Mouse (Mus musculus) adrenal gland, adult (tissue): Measurements from ENCODE around the gene Vgll4.

Source experiments
- DNase-seq, 2 experiments: peaks; one replicate each; pipeline ENCODE4 v3.0.0; 2022 to 2023; ENCODE audit warnings: low spot score in 1 of 2; ENCODE audit not compliant: inconsistent age in 2 of 2

The Vgll4 gene

DNA sequence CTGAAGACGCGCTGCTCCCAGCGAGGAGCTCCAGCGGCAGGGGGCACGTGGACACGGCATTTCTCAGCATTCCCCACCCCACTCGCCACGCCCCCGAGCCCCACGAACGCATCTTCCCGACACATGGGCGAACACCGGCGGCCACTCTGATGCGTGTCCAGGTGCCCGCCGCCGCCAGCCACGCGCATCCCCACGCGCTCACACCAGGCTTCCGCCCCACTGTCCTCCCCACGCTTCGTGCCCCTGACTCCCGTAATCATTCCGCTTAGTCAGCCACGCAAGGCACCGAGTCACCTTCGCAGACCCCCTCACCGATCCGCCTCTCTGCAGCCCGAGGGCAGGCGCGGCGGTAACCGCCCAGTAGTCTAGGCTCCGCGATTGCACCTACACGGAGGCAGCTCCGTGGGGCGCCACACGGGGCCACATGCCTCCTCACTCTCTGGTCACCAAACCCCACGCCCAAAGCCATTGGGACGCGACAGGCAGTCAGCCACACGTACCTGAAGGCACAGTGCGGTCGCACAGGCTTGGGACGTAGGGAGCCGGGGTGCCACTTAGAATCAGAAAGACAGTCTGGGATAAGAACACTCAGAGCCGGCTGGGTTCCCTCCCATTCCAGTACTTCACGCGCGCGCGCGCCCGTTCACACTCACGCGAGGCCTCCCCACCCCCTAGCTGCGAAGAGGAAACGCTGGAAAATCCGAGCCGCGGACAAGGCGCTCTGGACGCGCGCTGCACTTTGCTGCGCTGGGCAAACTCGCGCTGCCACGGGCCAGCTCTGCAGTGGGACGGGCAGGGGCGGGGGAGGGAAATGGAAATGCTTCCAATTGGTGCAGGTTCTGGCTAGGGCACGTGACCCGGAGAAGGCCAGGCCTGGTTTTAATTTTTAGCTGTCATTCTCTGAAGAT is at the start of gene Vgll4:
Gene Vgll4 (minus strand): TSS at position 782 of the 908 bp plus-strand sequence.
- DNase-seq, result peak; percentile 51 to 84

DNA sequence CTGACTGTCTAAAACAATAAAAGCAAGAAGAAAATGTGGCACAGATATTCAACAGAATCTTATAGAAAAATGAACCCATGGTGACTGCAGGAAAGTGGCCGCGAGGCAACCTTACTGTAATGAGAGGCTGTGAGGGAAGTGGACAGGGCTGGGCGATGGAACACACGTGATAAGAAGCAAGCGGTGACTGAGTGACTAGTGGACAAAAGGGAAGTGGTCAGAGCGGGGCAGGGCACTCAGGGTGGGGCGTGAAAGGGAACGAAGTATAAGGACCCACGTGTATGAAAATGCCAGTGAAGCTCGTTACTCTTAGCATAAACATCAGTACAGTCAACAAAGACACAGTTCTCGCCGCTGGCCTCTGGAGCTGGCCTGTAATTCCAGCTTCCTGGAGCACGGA is 45.7 kb upstream of the Vgll4 start:
- no peak for DNase-seq

DNA sequence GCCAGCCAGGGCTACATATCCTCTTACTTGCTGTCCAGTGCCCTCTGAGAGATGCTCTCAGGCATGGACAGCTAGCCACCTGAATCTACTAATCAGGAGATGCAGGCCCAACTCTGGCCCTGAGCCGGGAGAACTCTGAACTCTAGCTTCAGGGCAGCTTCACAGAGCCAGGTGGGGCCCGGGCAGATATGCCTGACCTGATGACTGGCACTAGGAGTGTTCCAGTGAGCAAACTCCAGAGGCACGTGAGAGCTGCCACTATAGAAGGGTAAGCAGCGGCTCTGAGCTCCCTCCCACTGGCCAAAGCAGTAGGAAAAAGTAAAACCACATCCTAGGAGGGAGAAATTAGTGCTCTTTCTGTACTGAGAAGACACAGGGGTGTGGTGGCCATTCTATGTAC is 43.8 kb upstream of the Vgll4 start:
- DNase-seq, result no peak

DNA sequence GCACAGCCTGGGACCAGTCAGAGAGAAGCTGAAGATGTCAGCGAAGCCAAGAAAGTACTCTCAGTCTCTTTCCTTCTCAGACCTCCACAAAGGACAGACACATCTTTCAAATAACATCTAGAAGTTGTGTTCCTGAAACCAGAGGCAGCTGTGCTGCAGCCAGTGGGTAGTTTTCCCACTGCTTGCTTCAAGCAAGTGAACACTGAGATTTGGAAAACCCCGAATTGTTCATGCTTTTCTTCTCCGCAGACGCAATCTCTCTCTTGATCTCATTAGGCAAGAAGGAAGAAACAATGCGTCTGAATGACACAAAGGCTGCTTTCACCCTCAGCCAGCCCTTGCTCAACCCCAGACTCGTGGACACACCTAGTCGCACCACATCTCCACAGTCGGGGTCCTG is 42.0 kb upstream of the Vgll4 start:
- no peak for DNase-seq

DNA sequence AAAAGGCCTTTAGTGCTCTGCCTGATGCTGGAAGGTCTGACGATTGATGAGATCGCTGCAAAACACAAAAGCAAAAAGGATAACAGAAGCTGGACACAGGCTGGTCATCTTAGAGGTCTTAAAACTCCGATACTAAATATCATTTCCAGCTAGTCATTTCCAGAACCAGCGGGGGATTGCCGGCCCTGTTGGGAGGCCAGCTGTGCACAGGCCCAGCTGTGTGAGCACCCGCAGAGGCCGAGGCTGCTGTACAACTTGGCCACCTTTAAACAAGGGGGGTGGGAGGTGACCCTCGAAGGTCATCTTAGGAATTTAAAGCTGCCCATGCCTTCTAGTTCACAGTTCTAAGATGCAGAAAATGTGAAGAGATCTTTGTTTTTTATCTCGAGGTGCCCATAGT is 41.0 kb upstream of the Vgll4 start:
- no peak for DNase-seq

DNA sequence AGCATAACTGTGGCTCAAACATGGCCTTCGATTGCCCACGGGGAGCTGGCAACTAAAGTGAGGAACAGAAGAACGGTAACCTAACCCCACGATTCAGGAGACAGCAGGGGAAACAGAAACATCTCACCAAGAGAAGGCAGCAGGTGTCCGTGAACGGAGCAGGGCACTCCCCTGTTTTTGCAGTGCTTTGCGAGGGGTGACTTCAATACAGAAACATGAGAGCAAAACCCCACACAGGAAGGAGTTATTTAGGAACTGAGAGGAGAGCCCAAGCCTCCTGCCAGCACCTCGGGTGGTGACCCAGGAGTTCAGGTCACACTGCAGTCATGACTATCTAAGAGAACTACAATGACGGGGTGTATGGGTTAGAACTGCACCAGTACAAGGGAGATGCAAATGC is 40.5 kb upstream of the Vgll4 start:
- DNase-seq, result no peak

DNA sequence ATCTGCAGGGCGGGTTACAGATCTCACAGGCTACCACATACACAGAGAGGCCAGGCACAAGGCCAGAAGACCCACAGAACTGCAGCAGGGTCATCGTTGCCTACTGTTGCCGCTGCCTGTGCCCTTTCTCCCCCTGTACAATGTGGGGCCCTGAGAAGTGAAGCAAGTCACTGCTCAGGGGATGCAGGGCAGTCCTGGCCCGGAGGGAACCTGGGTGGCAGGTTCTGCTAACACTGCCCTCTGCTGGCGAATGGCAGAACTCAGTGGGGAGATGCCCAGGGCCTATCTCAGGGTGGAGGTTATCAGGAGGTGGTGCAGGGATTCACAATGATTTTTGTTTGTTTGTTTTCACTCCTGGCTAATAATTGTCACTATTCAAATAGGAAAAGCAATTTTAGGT is 37.9 kb upstream of the Vgll4 start:
- DNase-seq, result peak; percentile 63 to 91

DNA sequence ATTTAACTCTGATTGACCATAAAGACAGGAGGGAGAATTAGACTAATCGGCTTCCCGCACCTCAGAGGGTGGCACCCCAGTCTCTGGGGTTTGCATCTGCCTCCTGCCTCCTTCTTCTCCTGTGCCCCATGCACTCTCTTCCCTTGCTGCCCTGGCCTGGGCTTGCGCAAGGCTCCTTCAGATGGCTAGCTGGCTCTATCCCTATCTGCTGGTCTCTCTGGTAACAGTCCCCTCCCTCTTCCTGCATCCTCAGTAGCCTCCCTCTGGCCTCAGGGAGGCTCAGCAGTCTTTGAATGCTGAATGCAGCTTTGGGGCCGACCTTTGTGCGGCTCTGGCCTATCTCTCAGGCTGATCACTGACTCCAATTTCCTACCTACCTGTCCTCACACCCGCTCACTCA is 37.2 kb upstream of the Vgll4 start:
- DNase-seq, result peak in 1 of 2 experiments; percentile 35

DNA sequence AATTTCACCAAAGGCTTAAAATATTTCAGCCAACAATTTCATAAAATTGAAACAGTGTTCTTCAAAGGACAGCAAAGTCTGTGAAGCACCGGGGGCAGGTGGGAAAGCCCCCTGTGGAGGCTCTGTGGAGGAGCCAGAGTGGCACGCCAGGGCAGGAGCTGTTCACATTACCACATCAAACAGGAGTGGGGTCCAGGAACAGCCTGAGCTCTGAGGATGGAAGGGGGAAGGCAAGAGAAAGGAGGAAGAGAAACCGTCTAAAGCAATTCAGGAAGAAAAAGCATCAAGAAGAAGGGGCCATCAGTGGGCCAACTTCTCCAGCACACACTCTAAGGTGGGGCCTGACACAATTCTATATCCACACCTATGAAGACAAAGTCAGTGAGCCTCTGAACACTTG is 36.3 kb upstream of the Vgll4 start:
- DNase-seq, result no peak

DNA sequence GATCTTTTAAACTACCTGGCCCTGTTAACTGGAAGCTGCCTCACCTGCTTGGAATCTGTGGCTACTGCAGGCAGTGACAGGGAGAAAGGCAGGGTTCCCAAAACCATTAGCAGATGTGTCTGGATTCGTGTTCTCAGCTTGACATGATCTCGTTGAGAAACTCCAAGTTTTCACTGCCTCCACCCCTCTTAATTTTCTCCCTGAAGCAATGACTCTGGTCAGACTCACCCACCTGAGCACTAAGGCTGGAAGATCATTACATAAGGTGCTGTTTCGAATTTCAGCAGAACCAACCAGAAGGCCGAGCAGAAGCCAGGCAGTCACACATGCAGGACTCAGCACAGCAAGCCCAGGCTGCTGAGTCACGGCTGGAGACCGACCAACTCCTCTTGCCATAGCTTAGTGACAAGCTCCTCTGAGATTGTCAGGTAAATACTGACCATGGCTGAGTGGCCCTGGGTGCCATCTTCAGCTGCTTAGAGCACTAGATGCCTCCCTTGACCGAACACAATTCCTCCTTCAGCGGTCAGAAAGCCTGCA is 35.6 kb upstream of the Vgll4 start:
- DNase-seq, result peak in 1 of 2 experiments; percentile 35

DNA sequence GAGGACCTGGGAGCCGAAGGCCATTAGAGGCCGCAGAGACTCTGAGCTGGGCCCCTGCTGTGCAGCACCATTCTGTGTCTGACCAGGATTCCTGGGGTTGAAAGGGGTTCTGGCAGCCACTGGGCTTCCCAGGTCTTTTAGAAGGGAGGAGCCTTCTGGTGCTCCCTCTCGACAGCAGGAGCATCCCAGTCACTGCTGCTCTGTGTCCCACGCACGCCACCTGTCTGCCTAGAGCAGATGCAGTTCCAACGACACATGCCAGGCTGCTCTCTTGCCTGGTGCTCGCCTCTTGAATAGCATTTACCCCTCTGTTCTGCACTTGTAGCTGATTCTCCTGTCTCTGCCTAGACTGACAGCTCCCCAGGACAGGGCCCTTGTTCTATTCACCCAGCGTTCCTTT is 34.8 kb upstream of the Vgll4 start:
- no peak for DNase-seq

DNA sequence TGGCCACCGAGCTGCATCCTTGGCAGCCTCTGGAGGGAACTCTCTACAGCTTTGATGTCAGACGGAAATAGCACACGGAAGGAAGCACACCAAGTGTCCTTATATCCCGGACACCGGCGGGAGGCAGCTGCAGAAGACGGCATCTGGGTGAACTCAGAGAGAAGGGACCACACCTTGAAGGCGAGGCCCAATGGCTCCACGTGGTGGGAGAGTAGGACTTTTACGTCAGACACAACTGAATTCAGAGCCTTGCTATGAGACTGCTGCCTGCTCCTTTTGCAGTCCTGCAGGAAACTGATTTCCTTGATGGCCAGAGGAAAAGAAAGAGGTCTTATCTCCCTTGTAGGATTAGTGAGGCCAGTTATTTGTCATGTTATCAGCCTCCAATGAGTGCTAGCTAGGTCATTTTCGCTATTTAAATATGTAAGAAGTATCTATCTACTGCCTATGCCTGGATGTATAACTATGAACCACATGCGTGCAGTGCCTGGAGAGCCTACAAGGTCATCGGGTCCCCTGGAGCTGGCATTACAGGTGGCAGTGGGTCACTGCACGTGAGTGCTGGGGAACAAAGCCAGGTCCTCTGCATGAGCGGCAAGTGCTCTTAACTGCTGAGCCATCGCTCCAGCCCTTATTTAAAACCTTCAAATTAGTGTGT is 28.7 kb upstream of the Vgll4 start:
- no peak for DNase-seq

DNA sequence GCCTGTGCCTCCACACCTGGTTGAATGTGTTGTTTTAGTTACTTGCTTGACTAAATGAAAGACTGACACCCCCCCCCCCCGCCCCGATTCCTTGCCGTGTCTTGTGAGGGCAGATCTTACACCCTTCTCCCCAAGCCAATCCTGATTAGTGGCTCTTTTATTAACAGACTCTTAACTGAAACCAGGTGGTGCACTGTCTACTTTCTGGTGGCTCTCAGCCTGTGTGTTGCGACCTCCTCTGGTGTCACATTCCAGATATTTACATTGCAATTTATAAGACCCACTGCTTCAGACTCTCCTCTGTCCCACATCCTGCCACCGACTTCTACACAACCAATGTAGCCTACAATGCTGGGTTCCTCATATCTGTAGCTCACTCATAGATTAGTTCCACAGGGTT is 27.7 kb upstream of the Vgll4 start:
- no peak for DNase-seq

DNA sequence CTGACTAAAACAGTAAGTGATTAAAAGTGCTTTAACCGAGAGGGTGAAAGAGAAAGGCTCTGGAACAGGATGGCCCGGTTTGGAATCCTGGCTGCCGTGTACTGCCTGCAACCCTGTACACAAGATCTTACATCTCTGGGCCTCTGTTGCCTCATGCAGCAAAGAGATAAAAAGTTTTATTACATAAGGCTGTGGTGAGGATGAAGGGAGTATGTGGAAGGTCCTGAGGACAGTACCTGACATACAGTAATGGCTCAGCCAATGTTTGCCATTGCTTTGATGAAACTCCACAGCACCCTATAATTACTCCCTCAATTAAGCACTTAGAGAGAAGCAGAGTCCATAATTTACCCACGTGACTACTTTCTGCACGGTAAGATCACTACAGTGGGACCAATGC is 27.1 kb upstream of the Vgll4 start:
- DNase-seq, result no peak

DNA sequence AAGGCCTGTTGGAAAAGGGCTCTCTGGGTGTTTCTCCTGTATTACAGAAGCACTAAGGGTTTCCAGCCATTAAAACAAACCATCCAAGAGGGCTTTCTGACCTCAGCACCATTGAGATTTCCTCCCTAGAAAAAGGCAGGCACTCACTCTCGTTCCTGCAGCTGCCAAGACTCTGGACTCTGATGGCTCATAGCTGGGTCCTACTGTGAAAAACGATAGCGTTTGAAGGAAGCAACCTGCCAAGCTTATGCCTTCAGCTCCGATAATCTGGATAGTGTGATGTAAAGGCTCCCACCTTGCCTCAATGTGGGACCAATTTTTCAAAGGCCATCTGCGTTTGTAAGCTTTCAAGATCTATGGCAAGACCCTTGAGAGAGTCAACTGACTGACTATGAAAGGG is 24.3 kb upstream of the Vgll4 start:
- DNase-seq, result no peak

DNA sequence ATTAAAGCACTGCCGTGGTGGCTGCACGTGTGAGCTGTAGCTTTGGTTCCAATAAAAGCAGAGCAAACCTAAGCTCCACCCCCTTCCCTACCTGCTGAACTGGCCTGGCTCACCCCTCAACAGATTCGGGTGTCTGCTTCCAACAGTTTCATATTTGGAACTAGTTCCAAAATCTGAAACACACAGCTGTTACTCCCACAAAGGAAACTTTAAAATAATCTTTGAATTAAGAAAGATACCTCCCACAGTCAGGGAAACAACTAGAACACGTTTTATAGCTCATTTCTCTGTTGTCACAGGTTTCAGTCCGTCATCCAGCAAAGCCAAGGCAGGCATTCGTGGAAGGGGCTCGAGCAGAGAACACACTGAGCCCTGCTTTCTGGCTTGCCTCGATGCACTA is 23.9 kb upstream of the Vgll4 start:
- DNase-seq, result no peak

DNA sequence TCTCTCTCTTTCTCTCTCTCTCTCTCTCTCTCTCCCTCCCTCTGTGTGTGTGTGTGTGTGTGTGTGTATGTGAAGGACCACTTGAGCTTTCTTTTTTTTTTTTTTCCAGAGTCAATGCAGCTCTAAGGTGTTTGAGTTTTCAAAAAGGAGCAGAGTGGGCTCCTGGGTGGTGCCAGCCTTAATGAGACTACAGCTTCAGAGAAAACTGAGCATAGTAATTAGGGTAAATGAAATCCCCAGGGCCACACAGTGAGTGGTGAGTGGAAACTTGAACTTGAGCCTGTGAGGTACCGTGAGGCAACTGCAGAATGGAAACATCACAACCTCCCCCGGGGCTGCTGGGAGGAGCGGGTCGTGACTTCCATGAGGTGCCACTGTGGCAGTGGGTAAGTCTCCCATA is 22.1 kb upstream of the Vgll4 start:
- DNase-seq, result no peak

DNA sequence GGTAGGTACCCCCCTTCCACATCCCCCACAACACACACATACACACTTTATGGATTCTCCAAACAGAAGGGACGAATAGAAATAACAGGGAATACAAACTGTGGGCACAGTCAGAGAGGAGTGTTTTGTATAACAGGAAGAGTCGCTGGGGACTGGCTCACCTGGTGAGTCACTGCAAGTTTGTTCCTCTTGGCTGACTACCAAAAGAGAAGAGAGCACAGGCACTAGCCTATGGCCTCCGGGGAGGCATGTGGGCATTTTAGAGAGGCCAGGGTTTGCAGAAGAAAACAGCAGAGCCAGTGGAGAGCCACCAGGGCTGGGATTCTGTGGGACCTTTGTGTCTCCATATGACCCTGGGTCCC is 18.8 kb upstream of the Vgll4 start:
- peak; percentile 59 to 78 for DNase-seq

DNA sequence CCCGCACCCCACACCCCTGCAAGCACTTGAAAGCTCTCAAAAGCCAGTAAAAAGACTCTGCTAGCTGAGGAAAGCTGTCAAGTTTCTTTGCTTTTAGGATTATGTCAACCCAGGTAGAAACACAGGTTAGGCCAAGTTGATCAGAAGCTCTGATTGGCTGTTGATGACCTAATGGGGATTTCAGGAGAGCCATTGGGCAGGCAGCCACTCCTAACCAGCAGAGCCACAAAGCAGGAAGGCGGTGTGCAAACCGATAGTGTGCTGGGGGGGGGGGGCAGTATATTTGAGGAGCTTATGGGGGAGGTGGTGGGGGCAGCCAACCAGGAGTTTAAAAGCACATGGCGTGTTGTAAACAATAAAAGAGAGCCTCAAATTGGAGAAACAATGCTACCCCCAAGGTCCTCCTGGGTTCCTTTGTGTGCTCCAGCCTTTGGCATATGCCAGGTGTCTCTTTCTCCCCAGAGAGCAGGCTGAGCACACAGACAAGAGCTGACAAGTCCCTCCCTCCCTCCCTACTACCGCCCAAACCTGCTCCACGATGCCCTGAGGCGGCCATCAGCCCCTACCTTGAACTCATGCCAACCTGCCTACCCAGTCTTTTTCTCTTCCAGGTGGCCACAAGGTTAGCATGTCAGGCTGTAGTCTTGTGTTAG is 18.3 kb upstream of the Vgll4 start:
- DNase-seq, result no peak

DNA sequence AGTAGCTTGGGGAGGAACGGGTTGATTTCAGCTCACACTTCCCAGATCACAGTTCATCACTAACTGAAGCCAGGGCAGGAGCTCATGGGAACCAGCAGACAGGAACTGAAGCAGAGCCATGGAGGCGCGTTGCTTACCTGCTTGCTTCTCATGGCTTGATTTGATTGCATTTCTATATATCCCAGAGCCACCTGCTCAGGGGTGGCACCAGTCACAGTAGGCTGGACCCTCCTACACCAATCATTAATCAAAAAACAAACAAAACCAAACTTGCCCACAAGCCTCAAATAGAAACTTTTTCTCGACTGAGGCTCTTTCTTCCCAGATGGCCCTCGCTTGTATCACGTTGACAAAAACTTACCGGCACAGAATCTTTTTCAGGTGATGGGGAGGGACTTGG is 12.9 kb upstream of the Vgll4 start:
- no peak for DNase-seq

DNA sequence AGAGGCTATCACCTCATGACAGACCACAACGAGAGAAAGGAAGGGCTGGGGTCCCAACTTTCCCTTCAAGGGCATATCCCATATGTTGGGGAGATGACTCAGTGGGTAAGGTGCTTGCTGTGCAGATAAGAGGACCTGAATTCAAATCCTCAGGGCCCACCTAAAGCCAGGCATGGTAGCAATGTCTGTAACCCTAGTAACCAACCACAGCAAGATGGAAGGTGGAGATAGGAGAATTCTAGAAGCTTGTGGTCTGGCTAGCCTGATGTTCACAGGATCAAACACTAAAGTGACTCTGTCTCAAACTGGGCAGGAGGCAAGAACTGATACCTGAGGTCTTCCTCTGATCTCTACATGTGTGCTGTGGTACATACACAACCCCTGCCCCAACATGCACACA is 9.9 kb upstream of the Vgll4 start:
- no peak for DNase-seq

DNA sequence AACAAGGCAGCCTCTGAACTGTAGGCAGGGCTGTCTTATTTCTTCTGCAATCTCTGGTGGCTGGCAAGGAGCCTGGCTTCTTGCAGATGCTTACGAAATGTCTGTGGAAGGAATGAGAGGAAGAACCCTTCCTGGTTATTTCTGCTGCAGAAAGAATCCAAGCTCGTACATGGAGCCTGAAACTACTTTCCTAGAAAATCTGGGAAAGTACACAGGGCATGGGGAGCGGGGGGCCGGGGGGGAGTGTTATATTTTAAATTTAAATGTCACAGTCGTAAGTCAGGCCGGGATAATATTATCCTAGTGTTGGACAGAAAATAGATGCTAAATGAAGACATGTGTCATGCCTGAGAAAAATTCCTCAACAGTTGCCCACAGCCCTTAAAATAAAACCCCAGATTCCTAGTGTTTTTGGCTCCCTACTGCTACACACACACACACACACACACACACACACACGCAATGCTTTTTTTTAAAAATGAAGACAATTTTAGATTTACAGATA is 7.2 kb upstream of the Vgll4 start:
- peak in 1 of 2 experiments; percentile 47 for DNase-seq
